Mouse (Mus musculus): ENCODE measurements around the gene Il34. TPM values are rescaled to one million over a fixed set of nuclear protein-coding genes. Genes with fewer than 3 reads are reported as not detected.

Il34 gene
- polyA plus RNA-seq, 1 experiment from 2014 or later = 4.5 TPM

DNA sequence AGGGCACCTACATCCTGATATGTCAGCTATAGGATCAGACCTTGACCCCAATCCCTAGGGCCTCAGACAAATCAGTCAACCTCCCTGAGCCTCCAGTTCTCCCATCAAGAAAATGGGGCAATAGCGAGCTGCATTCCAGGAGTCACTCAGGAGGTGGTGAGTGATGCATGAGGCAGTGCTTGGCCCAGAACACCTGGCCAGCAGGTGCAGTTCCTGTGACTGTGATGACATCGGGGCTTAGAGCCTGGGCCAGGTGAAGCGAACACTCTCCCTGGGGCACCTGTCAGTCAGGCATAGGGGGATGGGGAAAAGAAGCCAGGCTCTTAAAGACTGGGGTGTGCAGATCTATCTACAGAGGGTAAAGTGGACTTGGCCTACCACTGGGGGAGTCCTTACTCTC, 81.2 kb downstream of the Il34 start:
- WGBS = 52% methylated on average over 3 of the region's 3 CpGs
- Histone ChIP-seq H3K4me2 (peak overlapping the region; percentile 87), H3K36me3 (peaks cover 26% of the 10 kb centered on the region)

DNA sequence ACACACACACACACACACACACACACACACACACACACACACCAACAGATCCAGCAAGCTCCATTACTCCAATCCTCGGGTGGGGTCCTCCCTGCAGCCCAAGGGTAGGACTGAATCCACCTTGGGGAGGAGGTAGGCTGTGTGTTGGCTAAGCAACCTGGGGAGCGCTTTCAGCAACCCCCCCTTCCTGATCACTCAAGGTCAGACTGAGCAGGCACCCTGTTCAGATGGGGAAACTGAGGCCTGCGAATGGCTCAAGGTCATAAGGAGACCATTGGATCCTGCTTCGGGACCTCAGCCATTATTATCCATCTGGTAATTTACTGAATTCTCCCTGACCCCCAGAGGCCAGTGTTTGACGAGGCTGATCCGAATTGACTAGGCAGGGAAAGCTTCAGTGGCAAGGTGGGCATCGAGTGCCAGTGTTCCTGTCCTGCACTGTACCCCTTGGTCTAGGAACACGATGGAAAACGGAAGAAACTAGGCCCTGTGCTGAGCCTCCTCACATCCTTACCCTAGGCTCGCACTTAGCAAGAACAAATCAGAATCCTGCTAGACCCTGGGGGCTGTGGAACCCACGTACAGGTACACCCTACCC, 83.2 kb downstream of the Il34 start:
- Histone ChIP-seq H3K4me3 (peak overlapping the region; percentile 79), H3K4me1 (peaks cover 83% of the 10 kb centered on the region), H3K9ac (peak overlapping the region; percentile 90), H3K9me3 (no peaks in the 10 kb centered on the region), H3K27me3 (no peaks in the 10 kb centered on the region), H3K36me3 (peaks cover 6% of the 10 kb centered on the region), H3K27ac (peak overlapping the region; percentile 97), H3K4me2 (peak overlapping the region; percentile 87)
- no peak for ATAC-seq (ENCODE audit: borderline replicate concordance, extremely low read depth, low FRiP score, low TSS enrichment)
- WGBS = 34% methylated on average over 11 of the region's 11 CpGs

More for the DNA sequence above, 81.2 kb downstream of the Il34 start:
- Histone ChIP-seq H3K27ac (peak overlapping the region; percentile 73), H3K4me3 (peak overlapping the region; percentile 79), H3K27me3 (no peaks in the 10 kb centered on the region), H3K4me1 (peaks cover 63% of the 10 kb centered on the region), H3K9ac (peak overlapping the region; percentile 20; the same call in 1 of the 2 replicates), H3K9me3 (no peaks in the 10 kb centered on the region)
- no peak for ATAC-seq (ENCODE audit: borderline replicate concordance, extremely low read depth, low FRiP score, low TSS enrichment)

DNA sequence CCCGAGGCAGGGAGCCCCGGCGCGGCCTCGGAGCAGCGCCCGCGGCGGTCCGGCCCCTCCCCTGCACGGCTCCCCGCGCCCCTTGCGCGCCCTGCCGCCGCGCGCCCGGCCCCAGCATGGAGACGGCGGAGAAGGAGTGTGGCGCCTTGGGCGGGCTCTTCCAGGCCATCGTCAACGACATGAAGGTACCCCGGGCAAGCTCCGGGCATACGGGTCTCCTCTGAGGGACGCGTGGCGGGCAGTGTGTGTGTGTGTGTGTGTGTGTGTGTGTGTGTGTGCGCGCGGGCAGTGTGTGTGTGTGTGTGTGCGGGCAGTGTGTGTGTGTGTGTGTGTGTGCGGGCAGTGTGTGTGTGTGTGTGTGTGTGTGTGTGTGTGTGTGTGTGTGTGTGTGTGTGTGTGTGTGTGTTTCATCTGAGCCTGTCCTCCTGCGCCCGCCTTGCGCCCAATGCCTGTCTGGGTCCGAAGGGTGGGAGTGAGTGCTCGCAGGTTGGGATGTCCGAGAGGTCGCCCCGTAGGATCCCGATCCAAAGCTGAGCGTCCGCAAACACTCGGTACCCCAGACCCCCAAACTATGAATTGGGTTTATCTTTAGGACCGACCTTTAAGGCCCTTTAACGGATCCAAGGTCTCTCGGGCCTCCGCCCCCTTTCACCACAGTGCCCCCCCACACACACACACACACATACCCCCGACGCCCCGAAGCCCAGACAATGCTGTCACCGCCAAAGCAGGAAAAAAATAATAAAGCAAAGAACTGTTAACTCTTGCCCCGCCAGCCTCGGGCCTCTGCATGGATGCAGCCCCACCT, 83.9 kb downstream of the Il34 start:
- Histone ChIP-seq H3K27ac (peak overlapping the region; percentile 97), H3K4me3 (peak overlapping the region; percentile 79), H3K9ac (peak overlapping the region; percentile 90), H3K9me3 (no peaks in the 10 kb centered on the region), H3K4me1 (peaks cover 86% of the 10 kb centered on the region), H3K27me3 (no peaks in the 10 kb centered on the region), H3K36me3 (no peaks in the 10 kb centered on the region), H3K4me2 (peak overlapping the region; percentile 87)
- WGBS = 1% methylated on average over 48 of the region's 59 CpGs
- ATAC-seq (ENCODE audit: borderline replicate concordance, extremely low read depth, low FRiP score, low TSS enrichment) = peak; percentile 21

- peak within 1 kb of the TSS; percentile 90 for H3K9ac ChIP-seq
- no peaks in the 10 kb centered on the region for H3K36me3 ChIP-seq
- peak; percentile 81 for ATAC-seq (ENCODE audit: borderline replicate concordance, extremely low read depth, low FRiP score, low TSS enrichment)
- peak within 1 kb of the TSS; percentile 79 for H3K4me3 ChIP-seq
- no peaks in the 10 kb centered on the region for H3K9me3 ChIP-seq
- H3K4me2 ChIP-seq = peak within 1 kb of the TSS; percentile 87
- peak within 1 kb of the TSS; percentile 97 for H3K27ac ChIP-seq
- WGBS = 5% methylated on average over 47 of the region's 75 CpGs
- peaks cover 88% of the 10 kb centered on the region for H3K4me1 ChIP-seq
- H3K27me3 ChIP-seq = no peaks in the 10 kb centered on the region
Observed at GRCm38 (mm10) chr8:110720685-110721598, 84.8 kb downstream of the Il34 start, which contains the start of gene Mtss1l. Gene Mtss1l, plus strand, starts transcription at chr8:110721476.

DNA sequence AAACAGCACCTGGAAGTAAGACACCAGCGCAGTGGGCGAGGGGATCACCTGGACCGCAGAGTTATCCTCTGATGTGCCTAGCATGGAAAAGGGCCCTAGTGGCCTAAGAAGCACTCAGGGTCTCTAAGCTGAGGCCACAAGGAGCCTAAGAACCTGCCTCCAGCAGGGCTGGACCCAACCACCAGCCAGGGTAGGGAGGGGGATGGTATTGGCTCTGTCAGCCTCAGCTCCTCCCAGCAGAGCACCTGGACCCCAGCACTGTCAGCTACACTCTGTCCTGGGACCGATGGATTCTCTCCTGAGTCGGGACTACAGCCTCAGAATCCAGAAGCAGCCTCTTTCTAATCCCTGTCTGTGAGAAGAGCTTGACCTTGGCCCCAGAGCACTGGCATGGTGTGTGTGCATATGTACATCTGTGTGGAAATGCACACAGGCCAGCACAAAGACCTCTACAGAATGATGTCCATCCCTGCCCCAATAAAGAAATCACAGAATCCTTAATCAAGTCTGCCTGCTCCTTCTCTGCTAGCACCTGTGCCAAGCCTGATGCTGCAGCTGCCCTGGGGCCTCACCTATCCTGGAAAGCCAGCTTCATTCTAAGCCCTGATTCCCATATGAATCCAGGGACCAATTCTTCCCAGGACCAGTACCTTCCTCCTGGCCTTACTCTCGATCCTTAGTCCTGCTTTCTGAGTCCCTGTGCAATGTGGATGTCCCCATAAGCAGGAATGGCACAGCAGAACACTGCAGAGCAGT, 85.6 kb downstream of the Il34 start:
- Histone ChIP-seq H3K9me3 (no peaks in the 10 kb centered on the region), H3K4me3 (no peak overlapping the region), H3K27me3 (no peaks in the 10 kb centered on the region), H3K4me1 (peaks cover 88% of the 10 kb centered on the region), H3K27ac (peak overlapping the region; percentile 97), H3K36me3 (no peaks in the 10 kb centered on the region), H3K4me2 (peak overlapping the region; percentile 87), H3K9ac (0 out of 2 replicates have a peak overlapping the region, but pooled peaks have one; percentile 19)
- WGBS = 40% methylated on average over 6 of the region's 6 CpGs
- ATAC-seq (ENCODE audit: borderline replicate concordance, extremely low read depth, low FRiP score, low TSS enrichment) = no peak

- peaks cover 80% of the 10 kb centered on the region for H3K4me1 ChIP-seq
- H3K9ac ChIP-seq = 0 out of 2 replicates have a peak overlapping the region, but pooled peaks have one; percentile 19
- no peaks in the 10 kb centered on the region for H3K9me3 ChIP-seq
- ATAC-seq (ENCODE audit: borderline replicate concordance, extremely low read depth, low FRiP score, low TSS enrichment) = peak; percentile 68
- H3K27ac ChIP-seq = peak overlapping the region; percentile 97
- no peaks in the 10 kb centered on the region for H3K36me3 ChIP-seq
- no peaks in the 10 kb centered on the region for H3K27me3 ChIP-seq
- peak overlapping the region; percentile 87; the same call in 1 of the 2 replicates for H3K4me2 ChIP-seq
- 33% methylated on average over 12 of the region's 12 CpGs for WGBS
- no peak overlapping the region for H3K4me3 ChIP-seq
Observed at GRCm38 (mm10) chr8:110718969-110719670, 86.6 kb downstream of the Il34 start.

GRCm38 (mm10) chr8:110718209-110718968, 87.3 kb downstream of the Il34 start:
- Histone ChIP-seq H3K9ac (no peak overlapping the region), H3K27me3 (no peaks in the 10 kb centered on the region), H3K27ac (peak overlapping the region; percentile 97), H3K4me1 (peaks cover 73% of the 10 kb centered on the region), H3K36me3 (0 out of 2 replicates have a peak, but pooled peaks cover 3% of the 10 kb centered on the region), H3K4me3 (no peak overlapping the region), H3K4me2 (no peak overlapping the region), H3K9me3 (no peaks in the 10 kb centered on the region)
- no peak for ATAC-seq (ENCODE audit: borderline replicate concordance, extremely low read depth, low FRiP score, low TSS enrichment)
- WGBS = 74% methylated on average over 8 of the region's 8 CpGs

DNA sequence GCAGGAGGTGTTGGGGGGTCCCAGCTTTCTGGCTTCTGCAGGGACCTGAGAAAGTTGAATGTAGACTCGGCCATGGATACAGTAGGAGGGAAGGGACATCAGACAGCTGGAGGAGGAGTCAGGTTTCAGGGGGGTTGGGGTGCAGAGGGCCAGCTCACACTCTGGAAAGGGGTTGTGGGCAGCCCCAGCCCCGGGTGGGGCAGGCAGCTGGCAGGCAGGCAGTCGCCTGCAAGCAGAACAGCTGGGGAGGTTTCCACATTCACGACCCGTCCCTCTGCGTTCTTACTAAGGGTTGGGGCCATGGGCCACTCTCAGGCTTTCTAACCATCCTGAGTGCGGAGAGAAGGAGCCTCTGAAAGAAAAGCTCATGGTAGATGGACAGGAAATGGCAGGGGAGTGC, 88.6 kb downstream of the Il34 start:
- Histone ChIP-seq H3K36me3 (0 out of 2 replicates have a peak, but pooled peaks cover 3% of the 10 kb centered on the region), H3K4me1 (peaks cover 74% of the 10 kb centered on the region), H3K27me3 (no peaks in the 10 kb centered on the region), H3K9me3 (no peaks in the 10 kb centered on the region), H3K9ac (no peak overlapping the region), H3K4me3 (no peak overlapping the region), H3K27ac (peak overlapping the region; percentile 97), H3K4me2 (no peak overlapping the region)
- 31% methylated on average over 7 of the region's 7 CpGs for WGBS
- ATAC-seq (ENCODE audit: borderline replicate concordance, extremely low read depth, low FRiP score, low TSS enrichment) = peak; percentile 6; the same call in 1 of the 2 replicates

GRCm38 (mm10) chr8:110716075-110716474, 89.6 kb downstream of the Il34 start:
- 53% methylated on average over 4 of the region's 4 CpGs for WGBS
- no peak overlapping the region for H3K4me2 ChIP-seq
- H3K4me3 ChIP-seq = no peak overlapping the region
- H3K36me3 ChIP-seq = 0 out of 2 replicates have a peak, but pooled peaks cover 3% of the 10 kb centered on the region
- peak overlapping the region; percentile 97 for H3K27ac ChIP-seq
- no peaks in the 10 kb centered on the region for H3K27me3 ChIP-seq
- ATAC-seq (ENCODE audit: borderline replicate concordance, extremely low read depth, low FRiP score, low TSS enrichment) = peak; percentile 4; the same call in 1 of the 2 replicates
- peaks cover 84% of the 10 kb centered on the region for H3K4me1 ChIP-seq
- no peaks in the 10 kb centered on the region for H3K9me3 ChIP-seq
- no peak overlapping the region for H3K9ac ChIP-seq
